Mouse (Mus musculus) R1 (cell line): ENCODE data around the gene Stxbp1.

Source experiments
- DNase-seq: peaks from one replicate; pipeline ENCODE4 v3.0.0-alpha.2; 2018; ENCODE audit warnings: low read depth, low spot score

Stxbp1 gene

GRCm38 (mm10) chr2:32788581-32788980 lies 58.5 kb downstream of the Stxbp1 start:
- DNase-seq: no peak

- peak; percentile 60 for DNase-seq
Measured at GRCm38 (mm10) chr2:32787176-32787575, 59.9 kb downstream of the Stxbp1 start.

GRCm38 (mm10) chr2:32784048-32784681 lies 62.9 kb downstream of the Stxbp1 start, which contains the start of gene Cfap157:
Gene Cfap157 (minus strand): TSS chr2:32784428.
- DNase-seq: no peak

- peak; percentile 53 for DNase-seq
Measured at GRCm38 (mm10) chr2:32781710-32782109, 65.3 kb downstream of the Stxbp1 start.

- DNase-seq: no peak
Measured at GRCm38 (mm10) chr2:32779714-32780113, 67.3 kb downstream of the Stxbp1 start.

GRCm38 (mm10) chr2:32779131-32779530 lies 67.9 kb downstream of the Stxbp1 start:
- DNase-seq: peak; percentile 78

GRCm38 (mm10) chr2:32778081-32778480 lies 69.0 kb downstream of the Stxbp1 start:
- no peak for DNase-seq

- peak; percentile 23 for DNase-seq
Measured at GRCm38 (mm10) chr2:32776192-32776591, 70.9 kb downstream of the Stxbp1 start.

GRCm38 (mm10) chr2:32775359-32776074 lies 71.5 kb downstream of the Stxbp1 start, which contains the start of the genes Ttc16 and Ptrh1:
Gene Ttc16 (minus strand): TSS chr2:32775633.
Gene Ptrh1 (plus strand): TSS chr2:32775786.
- DNase-seq: peak; percentile 99

GRCm38 (mm10) chr2:32772626-32773279 lies 74.3 kb downstream of the Stxbp1 start:
- no peak for DNase-seq

- peak; percentile 42 for DNase-seq
Measured at GRCm38 (mm10) chr2:32771886-32772285, 75.2 kb downstream of the Stxbp1 start.

- DNase-seq: no peak
Measured at GRCm38 (mm10) chr2:32769327-32770085, 77.5 kb downstream of the Stxbp1 start.

- DNase-seq: peak; percentile 46
Measured at GRCm38 (mm10) chr2:32768661-32769285, 78.3 kb downstream of the Stxbp1 start.

GRCm38 (mm10) chr2:32767241-32767640 lies 79.8 kb downstream of the Stxbp1 start:
- DNase-seq: no peak

- DNase-seq: no peak
Measured at GRCm38 (mm10) chr2:32763353-32763752, 83.7 kb downstream of the Stxbp1 start.

- DNase-seq: no peak
Measured at GRCm38 (mm10) chr2:32761859-32762258, 85.2 kb downstream of the Stxbp1 start.

GRCm38 (mm10) chr2:32761361-32761760 lies 85.7 kb downstream of the Stxbp1 start:
- no peak for DNase-seq

- DNase-seq: no peak
Measured at GRCm38 (mm10) chr2:32759001-32759400, 88.0 kb downstream of the Stxbp1 start.

GRCm38 (mm10) chr2:32758503-32758902 lies 88.5 kb downstream of the Stxbp1 start:
- DNase-seq: no peak

- DNase-seq: peak; percentile 98
Measured at GRCm38 (mm10) chr2:32757056-32757845, 89.8 kb downstream of the Stxbp1 start, which contains the start of gene Tor2a. Gene Tor2a (plus strand): TSS chr2:32757234.
